Mouse (Mus musculus): Measurements from ENCODE around the gene Abhd2. TPM values are rescaled to one million over a fixed set of nuclear protein-coding genes. Genes with fewer than 3 reads are reported as not detected.

Abhd2 gene
- total RNA-seq, 4 experiments from 2014 or later, result 2.7 to 4.5 (median 4.0) TPM

DNA sequence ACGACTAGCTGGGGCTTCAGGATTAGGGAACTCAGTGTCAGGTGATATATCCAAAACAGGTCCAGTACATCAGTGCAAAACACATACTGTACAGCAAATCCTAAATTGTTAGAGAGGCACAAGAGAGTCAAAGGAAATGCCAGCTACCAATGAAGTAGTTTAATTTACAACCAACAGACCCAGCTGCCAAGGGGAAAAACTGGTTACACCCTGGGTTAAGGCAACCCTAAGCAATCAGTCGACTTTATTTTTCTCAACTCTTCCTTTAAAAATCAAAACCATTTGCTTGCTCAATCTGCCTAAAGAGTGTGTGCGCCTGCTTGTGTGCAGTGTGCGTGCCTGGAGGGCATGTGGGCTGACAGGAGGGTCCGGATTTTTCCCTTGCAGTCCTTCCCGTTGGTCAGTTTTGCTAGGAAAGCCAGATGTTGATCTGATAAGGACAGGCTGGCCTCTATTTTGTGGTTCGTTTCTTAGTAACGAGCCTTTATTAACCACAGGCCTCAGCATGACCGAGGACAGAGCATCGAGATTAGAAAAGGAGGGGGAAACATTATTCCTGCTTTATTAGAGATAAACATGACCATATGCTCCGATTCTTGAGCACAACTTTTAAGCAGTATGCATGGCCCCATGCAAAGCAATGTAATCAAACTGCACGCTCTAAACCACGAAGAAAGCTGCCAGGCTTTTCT, 45.3 kb downstream of the Abhd2 start:
- DNase-seq (ENCODE audit: low spot score in 2 of 2), result no peak

- no peak for DNase-seq (ENCODE audit: low spot score in 2 of 2)
Measured at GRCm38 (mm10) chr7:79323855-79324254, 50.9 kb downstream of the Abhd2 start.

DNA sequence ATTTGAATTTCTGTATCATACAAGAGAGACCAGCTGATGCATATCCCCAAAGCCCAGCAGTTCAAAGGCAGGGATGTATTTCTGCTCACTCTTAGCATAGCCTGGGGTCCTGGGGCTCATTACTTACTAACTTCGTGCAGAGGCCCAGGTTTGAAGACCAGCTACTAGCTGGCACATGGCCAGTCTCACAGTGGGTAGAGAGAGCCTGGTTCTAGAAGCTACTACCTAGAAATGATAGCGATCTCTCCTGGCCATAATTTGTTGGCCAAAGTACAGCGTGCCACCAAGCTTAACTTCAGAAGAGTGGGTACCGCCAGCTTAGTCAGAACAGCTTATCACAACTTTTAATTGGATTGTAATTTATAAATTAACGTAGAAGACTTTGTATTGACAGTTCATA, 55.8 kb downstream of the Abhd2 start:
- no peak for DNase-seq (ENCODE audit: low spot score in 2 of 2)

DNA sequence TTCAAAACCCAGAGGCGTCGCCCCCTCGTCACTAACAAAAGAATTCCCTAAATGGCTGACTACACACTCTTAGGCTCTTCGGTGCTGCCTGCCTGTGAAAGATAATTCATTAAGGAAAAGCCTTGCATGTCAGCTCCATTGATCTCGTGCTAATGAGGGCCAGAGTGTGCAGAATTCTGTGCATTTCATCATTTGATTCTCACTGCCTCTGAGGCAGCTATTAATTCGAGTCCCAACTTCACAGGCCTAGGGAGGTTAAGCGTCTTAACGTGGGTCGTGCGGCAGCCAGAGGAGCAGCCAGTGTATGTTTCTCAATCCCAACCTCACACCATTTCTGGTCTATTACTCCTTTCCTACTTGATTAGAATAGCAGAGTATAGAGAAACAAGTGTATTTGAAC, 58.2 kb downstream of the Abhd2 start:
- no peak for DNase-seq (ENCODE audit: low spot score in 2 of 2)

GRCm38 (mm10) chr7:79333419-79333818, 60.4 kb downstream of the Abhd2 start:
- DNase-seq (ENCODE audit: low spot score in 2 of 2), result no peak

DNA sequence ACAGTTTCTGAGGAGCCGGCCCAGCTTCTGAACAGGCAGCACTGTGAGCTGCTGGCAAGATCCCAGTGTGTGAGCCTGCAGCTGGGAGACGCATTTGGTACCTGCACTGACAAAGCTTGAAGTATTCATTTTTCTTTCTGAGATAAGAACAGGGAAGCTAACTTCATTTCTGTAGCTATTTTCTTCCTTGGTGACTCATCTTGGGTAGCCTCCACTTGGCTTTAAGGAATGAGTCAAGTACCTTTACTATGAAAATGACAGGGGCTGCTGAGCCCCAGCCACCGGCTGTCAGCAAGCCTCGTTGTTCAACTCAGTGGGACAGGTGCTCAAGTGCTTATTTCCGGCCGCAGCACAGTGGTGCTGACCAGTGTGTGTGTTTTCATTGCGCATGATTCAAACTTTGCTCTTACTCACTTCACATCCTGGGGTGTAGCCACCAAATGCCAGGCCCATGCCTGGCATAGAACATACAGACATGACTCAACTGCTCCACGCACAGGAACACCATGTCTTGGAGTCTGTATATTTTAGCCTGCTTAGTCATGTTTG, 63.4 kb downstream of the Abhd2 start:
- DNase-seq (ENCODE audit: low spot score in 2 of 2), result no peak

- DNase-seq (ENCODE audit: low spot score in 2 of 2), result no peak
Measured at GRCm38 (mm10) chr7:79345902-79346301, 72.9 kb downstream of the Abhd2 start.

- no peak for DNase-seq (ENCODE audit: low spot score in 2 of 2)
Measured at GRCm38 (mm10) chr7:79346555-79347075, 73.6 kb downstream of the Abhd2 start.

DNA sequence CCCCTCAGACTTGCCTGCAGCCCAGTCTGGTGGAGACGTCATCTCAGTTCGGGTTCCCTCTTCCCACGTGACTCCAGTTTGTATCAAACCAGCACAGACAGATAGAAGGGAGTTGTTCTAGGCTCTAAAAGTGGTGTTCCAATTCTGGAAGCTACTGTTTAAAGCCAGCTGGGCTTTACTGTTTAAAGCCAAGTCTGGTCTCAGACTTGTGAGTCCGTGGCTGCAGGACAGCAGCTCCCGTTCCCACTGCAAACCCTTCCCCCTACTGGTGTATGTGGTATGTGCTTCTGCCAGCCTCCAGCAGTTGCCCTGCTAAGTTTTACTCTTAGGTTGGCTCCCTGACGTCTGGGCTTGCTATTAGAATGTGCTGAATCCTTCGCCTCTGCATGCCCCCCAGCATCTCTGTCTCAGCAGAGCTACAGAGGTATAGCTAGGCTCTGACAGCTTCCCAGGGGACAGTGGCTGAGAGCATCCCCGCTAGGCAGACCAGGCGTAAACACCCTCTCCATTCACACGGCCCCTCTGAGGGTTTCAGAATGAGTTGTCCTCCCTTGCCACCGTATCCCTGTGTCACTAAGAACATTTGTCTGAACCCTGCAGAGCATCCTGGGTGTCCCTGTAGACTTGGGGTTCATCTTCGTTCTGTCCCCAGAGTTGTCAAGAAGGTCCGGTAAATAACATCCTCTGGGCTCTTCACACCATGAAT, 74.3 kb downstream of the Abhd2 start:
- DNase-seq (ENCODE audit: low spot score in 2 of 2), result no peak

DNA sequence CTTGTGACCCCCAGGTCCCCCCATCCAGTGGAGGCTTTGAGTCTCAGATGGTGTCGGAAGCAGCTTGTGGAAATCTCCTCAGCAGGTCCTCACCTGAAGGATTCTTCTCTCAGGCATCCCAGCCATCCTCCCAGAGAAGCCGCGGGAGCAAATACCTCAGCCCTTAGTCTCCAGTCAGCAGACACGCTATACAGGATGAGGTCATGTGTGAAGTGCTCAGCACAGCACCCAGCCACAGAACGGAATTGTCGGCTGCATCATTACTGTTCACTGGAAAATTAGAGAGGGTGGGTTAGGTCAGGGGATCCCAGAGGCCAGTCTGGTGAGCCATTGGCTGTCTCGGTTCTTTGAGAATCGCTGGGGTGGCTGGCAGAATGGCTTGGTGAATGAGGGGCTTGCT, 75.8 kb downstream of the Abhd2 start:
- DNase-seq (ENCODE audit: low spot score in 2 of 2), result no peak

GRCm38 (mm10) chr7:79349738-79350386, 76.9 kb downstream of the Abhd2 start:
- peak; percentile 49 to 52 for DNase-seq (ENCODE audit: low spot score in 2 of 2)

- DNase-seq (ENCODE audit: low spot score in 2 of 2), result no peak
Measured at GRCm38 (mm10) chr7:79358350-79359182, 85.6 kb downstream of the Abhd2 start.

GRCm38 (mm10) chr7:79359183-79359435, 86.1 kb downstream of the Abhd2 start:
- DNase-seq (ENCODE audit: low spot score in 2 of 2), result no peak

GRCm38 (mm10) chr7:79360056-79360455, 87.1 kb downstream of the Abhd2 start:
- no peak for DNase-seq (ENCODE audit: low spot score in 2 of 2)

GRCm38 (mm10) chr7:79362208-79362607, 89.2 kb downstream of the Abhd2 start:
- no peak for DNase-seq (ENCODE audit: low spot score in 2 of 2)

GRCm38 (mm10) chr7:79362830-79363229, 89.8 kb downstream of the Abhd2 start:
- no peak for DNase-seq (ENCODE audit: low spot score in 2 of 2)

GRCm38 (mm10) chr7:79363370-79364043, 90.5 kb downstream of the Abhd2 start:
- no peak for DNase-seq (ENCODE audit: low spot score in 2 of 2)

DNA sequence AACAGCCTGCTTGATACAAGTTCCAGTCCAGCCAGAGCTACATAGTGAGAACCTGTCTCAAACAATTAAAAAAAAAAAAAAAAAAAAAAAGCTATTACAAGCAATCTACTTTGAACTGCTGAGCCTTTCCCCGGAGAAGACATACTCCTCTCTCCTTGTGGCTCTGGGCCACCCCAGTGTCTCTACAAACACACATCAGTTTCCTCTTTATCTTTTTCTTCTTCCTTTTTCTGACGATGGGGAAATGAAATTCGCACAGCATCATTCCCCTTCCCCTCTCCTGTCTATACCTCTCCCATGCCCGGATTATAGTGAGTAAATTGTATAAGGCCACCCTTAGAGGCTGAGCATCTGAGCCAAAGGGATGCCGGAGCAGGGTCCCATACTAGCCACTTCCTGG, 95.7 kb downstream of the Abhd2 start:
- DNase-seq (ENCODE audit: low spot score in 2 of 2), result no peak

GRCm38 (mm10) chr7:79369416-79369815, 96.4 kb downstream of the Abhd2 start:
- DNase-seq (ENCODE audit: low spot score in 2 of 2), result no peak

DNA sequence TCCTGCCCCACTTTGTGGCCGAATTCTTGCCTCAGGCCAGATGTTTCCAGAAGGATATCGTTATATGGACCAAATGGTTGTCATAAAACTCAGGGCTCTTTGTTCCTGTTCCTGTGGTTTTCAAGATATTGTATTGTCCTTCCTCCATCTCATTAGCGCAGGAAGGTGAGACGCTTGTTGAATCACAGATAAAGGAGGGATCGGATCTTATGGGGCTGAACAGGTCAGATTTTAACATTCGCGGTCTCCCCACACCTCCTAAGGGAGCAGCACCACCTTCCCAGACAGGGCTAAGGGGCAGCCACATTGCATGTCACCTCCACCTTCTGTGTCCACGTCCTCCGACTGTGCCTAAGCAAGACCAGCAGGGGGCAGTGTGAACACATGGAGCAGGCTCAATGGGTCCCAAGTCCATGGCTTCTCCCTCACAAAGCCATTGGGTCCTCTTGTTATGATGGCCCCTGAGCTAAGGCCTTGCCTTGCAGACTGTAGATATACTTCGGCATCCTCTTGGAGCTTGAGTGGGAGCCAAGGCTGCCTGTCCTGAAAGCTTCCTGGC, 98.4 kb downstream of the Abhd2 start:
- no peak for DNase-seq (ENCODE audit: low spot score in 2 of 2)

DNA sequence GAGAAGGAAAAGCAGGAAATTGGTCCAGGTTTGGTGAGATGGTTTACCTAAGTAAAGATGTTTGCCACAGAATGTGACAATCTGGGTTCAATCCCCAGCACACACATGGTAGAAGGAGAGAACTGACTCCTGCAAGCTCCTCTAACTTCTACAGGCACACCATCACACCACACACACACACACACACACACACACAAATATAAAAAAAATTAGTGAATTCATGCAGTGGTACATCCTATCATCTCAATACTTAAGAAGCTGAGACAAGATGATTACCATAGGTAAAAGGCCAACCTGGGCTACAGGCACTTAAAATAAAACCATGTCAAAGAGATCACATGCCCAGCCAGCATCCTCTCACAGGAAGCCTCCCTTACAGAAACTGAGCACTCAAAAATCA, 101.0 kb downstream of the Abhd2 start:
- no peak for DNase-seq (ENCODE audit: low spot score in 2 of 2)
